ENCODE assay signal across 8 mouse cellular contexts in the genomic region with DNA sequence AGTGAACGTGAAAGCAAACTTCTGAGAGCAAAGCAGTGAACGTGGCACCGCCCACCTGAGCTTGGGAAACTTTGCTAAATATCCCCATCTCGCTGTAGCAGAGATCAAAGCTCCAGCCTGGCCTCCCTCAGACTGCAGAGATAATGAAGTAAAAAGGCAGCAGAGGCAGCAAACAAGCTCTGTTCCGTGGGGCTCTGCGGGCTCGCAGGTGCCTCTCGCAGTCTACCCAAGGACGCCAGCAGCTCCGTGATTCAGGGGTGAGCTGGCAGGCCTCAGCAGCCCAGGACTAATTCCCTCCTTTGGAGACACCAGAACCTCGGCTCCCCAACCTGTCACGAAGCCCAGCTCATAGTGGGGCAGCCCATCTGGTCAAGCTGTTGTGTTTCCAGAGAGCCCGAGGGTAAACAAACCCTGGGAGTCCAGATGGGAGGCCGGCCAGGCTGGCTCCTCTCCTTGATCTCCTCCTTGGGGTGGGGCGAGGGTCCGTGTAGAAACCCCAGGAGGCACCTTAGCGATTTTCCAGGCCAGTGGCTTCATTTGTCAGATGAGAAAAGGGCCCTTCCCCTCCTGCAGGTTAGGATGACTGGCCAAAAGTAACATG.
A peak's percentile ranks its signal among the peaks of the same experiment; 100 is the strongest.
DNase-seq lines count a peak whose midpoint lies in the region; ATAC-seq and TF ChIP-seq lines count a peak whose summit lies in the region.

No protein-coding gene starts in this region.

- H3K4me3 ChIP-seq in embryonic facial prominence, embryonic 13.5 days = no peak overlapping the region
- H3K4me3 ChIP-seq in limb, embryonic 14.5 days (replicated peaks; ENCODE audit: low read length) = no peak overlapping the region

- intact Hi-C loops in left cerebral cortex, postnatal 25 days (cut with DNase I) = no loop called here

- H3K9ac ChIP-seq in embryonic facial prominence, embryonic 13.5 days = peak overlapping the region; percentile 28
- no peak overlapping the region for H3K9ac ChIP-seq in limb, embryonic 14.5 days (ENCODE audit: low read depth, low read length, severe bottlenecking)

- no peak for ATAC-seq in Patski
- no peak for ATAC-seq in embryonic facial prominence, embryonic 13.5 days (ENCODE audit: insufficient number of reproducible peaks, insufficient read depth, low FRiP score, low TSS enrichment, low read depth)
- ATAC-seq in limb, embryonic 14.5 days (ENCODE audit: low FRiP score, low read depth) = no peak

- TF ChIP-seq CTCF in Patski (IDR thresholded peaks at IDR 0.05) = no peak

- peak overlapping the region; percentile 81 for H3K27ac ChIP-seq in embryonic facial prominence, embryonic 13.5 days
- H3K27ac ChIP-seq in limb, embryonic 14.5 days (replicated peaks; ENCODE audit: low read depth, low read length) = 0 out of 2 replicates have a peak overlapping the region, but pooled peaks have one; percentile 22

- H3K4me1 ChIP-seq in embryonic facial prominence, embryonic 13.5 days = peaks cover 47% of the 10 kb centered on the region
- peaks cover 29% of the 10 kb centered on the region for H3K4me1 ChIP-seq in limb, embryonic 14.5 days (ENCODE audit: control insufficient read depth, insufficient read depth, low read length)

- CTCF ChIA-PET in Patski (lab: Charles Lee) = interaction anchor here (1.2 to 1.3 kb wide), 2 partner anchors 16 to 120 kb away, joined by 3 to 4 read pairs; no protein-coding TSS in a partner anchor

- TF ChIP-seq POLR2A in limb, embryonic 14.5 days (IDR thresholded peaks at IDR 0.05; ENCODE audit: borderline replicate concordance, extremely low read depth, insufficient read depth, insufficient read length) = no peak

- POLR2A ChIA-PET in Patski (lab: Charles Lee) = no interaction called here

- no peaks in the 10 kb centered on the region for H3K9me3 ChIP-seq in embryonic facial prominence, embryonic 13.5 days
- H3K9me3 ChIP-seq in limb, embryonic 14.5 days (ENCODE audit: control insufficient read depth, low read length) = no peaks in the 10 kb centered on the region

- in situ Hi-C loops in Patski (cut with MboI; ENCODE audit: low pct_unique_long_range_greater_than_20kb) = no loop called here

- no peaks in the 10 kb centered on the region for H3K27me3 ChIP-seq in Patski
- no peaks in the 10 kb centered on the region for H3K27me3 ChIP-seq in embryonic facial prominence, embryonic 13.5 days
- H3K27me3 ChIP-seq in limb, embryonic 14.5 days (ENCODE audit: control insufficient read depth, insufficient read depth, low read length) = no peaks in the 10 kb centered on the region

- H3K36me3 ChIP-seq in embryonic facial prominence, embryonic 13.5 days = no peaks in the 10 kb centered on the region
- H3K36me3 ChIP-seq in limb, embryonic 14.5 days (ENCODE audit: control insufficient read depth, insufficient read depth, low read length) = no peaks in the 10 kb centered on the region

- peak overlapping the region; percentile 26 for H3K4me2 ChIP-seq in embryonic facial prominence, embryonic 13.5 days
- H3K4me2 ChIP-seq in limb, embryonic 14.5 days (replicated peaks; ENCODE audit: low read depth, low read length, severe bottlenecking) = peak overlapping the region; percentile 26; the same call in 1 of the 2 replicates

- 6% methylated on average over 17 of the region's 17 CpGs for WGBS in embryonic facial prominence, embryonic 13.5 days
- 7% methylated on average over 17 of the region's 17 CpGs for WGBS in limb, embryonic 14.5 days

- DNase-seq in adrenal gland, adult 2 months = peak; percentile 68
- DNase-seq in adrenal gland, adult 8-10 months = no peak
- DNase-seq in Patski (ENCODE audit: low read depth, low spot score) = peak; percentile 79
- no peak for DNase-seq in limb, embryonic 14.5 days (ENCODE audit: low spot score)
- DNase-seq in testis, postnatal 10 days (ENCODE audit: low spot score) = peak; percentile 37
- no peak for DNase-seq in gastrocnemius, adult 8-10 months (ENCODE audit: low spot score in 2 of 2)
- no peak for DNase-seq in left cerebral cortex, postnatal 25 days (ENCODE audit: low spot score in 2 of 2)

Comparison
In these comparisons a context has a peak if more than half of its experiments do, and no peak if none do; other contexts are left out.
1. DNase-seq: peak in adrenal gland, adult 2 months (single experiment), Patski (single experiment) and testis, postnatal 10 days (single experiment); none in adrenal gland, adult 8-10 months (single experiment), limb, embryonic 14.5 days (single experiment), gastrocnemius, adult 8-10 months (0 of 2) and left cerebral cortex, postnatal 25 days (0 of 2).